Mouse (Mus musculus): Measurements from ENCODE around the gene Selenos. TPM values are rescaled to one million over a fixed set of nuclear protein-coding genes. Genes with fewer than 3 reads are reported as not detected.
A peak's percentile ranks its signal among the peaks of the same experiment; 100 is the strongest.

The Selenos gene
- polyA plus RNA-seq, 1 experiment from 2014 or later = 140 TPM

- no peaks in the 10 kb centered on the region for H3K9me3 ChIP-seq (ENCODE audit: control insufficient read depth, low read length)
- ATAC-seq (ENCODE audit: low read depth) (no peak), DNase-seq (ENCODE audit: low spot score) (no peak)
- WGBS = 81% methylated on average over 4 of the region's 4 CpGs
- H3K4me3 ChIP-seq (ENCODE audit: low read depth, low read length) = no peak overlapping the region
- H3K27me3 ChIP-seq (replicated peaks; ENCODE audit: control insufficient read depth, insufficient read depth, low read length) = no peaks in the 10 kb centered on the region
- no peak overlapping the region for H3K4me2 ChIP-seq (ENCODE audit: low read depth, low read length)
- peaks cover 15% of the 10 kb centered on the region for H3K4me1 ChIP-seq (ENCODE audit: control insufficient read depth, insufficient read depth, low read length)
- peaks cover 19% of the 10 kb centered on the region for H3K36me3 ChIP-seq (ENCODE audit: control insufficient read depth, insufficient read depth, low read length)
- H3K9ac ChIP-seq (ENCODE audit: low read depth, low read length) = no peak overlapping the region
- no peak overlapping the region for H3K27ac ChIP-seq (replicated peaks; ENCODE audit: low read depth, low read length)
Measured at GRCm38 (mm10) chr7:66131776-66132421, 52.5 kb downstream of the Selenos start.

- Histone ChIP-seq H3K36me3 (ENCODE audit: control insufficient read depth, insufficient read depth, low read length) (peaks cover 9% of the 10 kb centered on the region), H3K27me3 (replicated peaks; ENCODE audit: control insufficient read depth, insufficient read depth, low read length) (no peaks in the 10 kb centered on the region), H3K4me3 (ENCODE audit: low read depth, low read length) (no peak overlapping the region), H3K4me2 (ENCODE audit: low read depth, low read length) (no peak overlapping the region), H3K27ac (replicated peaks; ENCODE audit: low read depth, low read length) (no peak overlapping the region), H3K9ac (ENCODE audit: low read depth, low read length) (no peak overlapping the region), H3K9me3 (ENCODE audit: control insufficient read depth, low read length) (no peaks in the 10 kb centered on the region), H3K4me1 (ENCODE audit: control insufficient read depth, insufficient read depth, low read length) (peaks cover 5% of the 10 kb centered on the region; the same call in 1 of the 2 replicates)
- WGBS = 90% methylated on average over 3 of the region's 3 CpGs
- ATAC-seq (ENCODE audit: low read depth) (no peak), DNase-seq (ENCODE audit: low spot score) (no peak)
Measured at GRCm38 (mm10) chr7:66134154-66134553, 54.7 kb downstream of the Selenos start.

- no peak overlapping the region for H3K9ac ChIP-seq (ENCODE audit: low read depth, low read length)
- WGBS = 77% methylated on average over 3 of the region's 3 CpGs
- no peak for ATAC-seq (ENCODE audit: low read depth)
- DNase-seq (ENCODE audit: low spot score) = no peak
- H3K4me3 ChIP-seq (ENCODE audit: low read depth, low read length) = no peak overlapping the region
- H3K9me3 ChIP-seq (ENCODE audit: control insufficient read depth, low read length) = no peaks in the 10 kb centered on the region
- no peak overlapping the region for H3K4me2 ChIP-seq (ENCODE audit: low read depth, low read length)
- H3K27me3 ChIP-seq (replicated peaks; ENCODE audit: control insufficient read depth, insufficient read depth, low read length) = no peaks in the 10 kb centered on the region
- peaks cover 10% of the 10 kb centered on the region for H3K36me3 ChIP-seq (ENCODE audit: control insufficient read depth, insufficient read depth, low read length)
- peak overlapping the region; percentile 11; the same call in 1 of the 2 replicates for H3K27ac ChIP-seq (replicated peaks; ENCODE audit: low read depth, low read length)
- H3K4me1 ChIP-seq (ENCODE audit: control insufficient read depth, insufficient read depth, low read length) = peaks cover 6% of the 10 kb centered on the region
Measured at GRCm38 (mm10) chr7:66135644-66136043, 56.2 kb downstream of the Selenos start.

GRCm38 (mm10) chr7:66136187-66136586 lies 56.7 kb downstream of the Selenos start:
- H3K36me3 ChIP-seq (ENCODE audit: control insufficient read depth, insufficient read depth, low read length) = 0 out of 2 replicates have a peak, but pooled peaks cover 10% of the 10 kb centered on the region
- no peaks in the 10 kb centered on the region for H3K27me3 ChIP-seq (replicated peaks; ENCODE audit: control insufficient read depth, insufficient read depth, low read length)
- ATAC-seq (ENCODE audit: low read depth) (peak; percentile 73), DNase-seq (ENCODE audit: low spot score) (peak; percentile 58)
- H3K9me3 ChIP-seq (ENCODE audit: control insufficient read depth, low read length) = no peaks in the 10 kb centered on the region
- H3K9ac ChIP-seq (ENCODE audit: low read depth, low read length) = no peak overlapping the region
- H3K4me3 ChIP-seq (ENCODE audit: low read depth, low read length) = no peak overlapping the region
- H3K4me1 ChIP-seq (ENCODE audit: control insufficient read depth, insufficient read depth, low read length) = peaks cover 11% of the 10 kb centered on the region
- H3K27ac ChIP-seq (replicated peaks; ENCODE audit: low read depth, low read length) = peak overlapping the region; percentile 11; the same call in 1 of the 2 replicates
- no peak overlapping the region for H3K4me2 ChIP-seq (ENCODE audit: low read depth, low read length)

- ATAC-seq (ENCODE audit: low read depth) = no peak
- Histone ChIP-seq H3K4me2 (ENCODE audit: low read depth, low read length) (no peak overlapping the region), H3K27me3 (replicated peaks; ENCODE audit: control insufficient read depth, insufficient read depth, low read length) (no peaks in the 10 kb centered on the region), H3K4me1 (ENCODE audit: control insufficient read depth, insufficient read depth, low read length) (peaks cover 11% of the 10 kb centered on the region), H3K4me3 (ENCODE audit: low read depth, low read length) (no peak overlapping the region), H3K9me3 (ENCODE audit: control insufficient read depth, low read length) (no peaks in the 10 kb centered on the region), H3K36me3 (ENCODE audit: control insufficient read depth, insufficient read depth, low read length) (0 out of 2 replicates have a peak, but pooled peaks cover 10% of the 10 kb centered on the region), H3K9ac (ENCODE audit: low read depth, low read length) (no peak overlapping the region), H3K27ac (replicated peaks; ENCODE audit: low read depth, low read length) (no peak overlapping the region)
- no peak for DNase-seq (ENCODE audit: low spot score)
- WGBS = 83% methylated on average over 4 of the region's 4 CpGs
Measured at GRCm38 (mm10) chr7:66137309-66137708, 57.9 kb downstream of the Selenos start.

GRCm38 (mm10) chr7:66138301-66138700 lies 58.9 kb downstream of the Selenos start:
- ATAC-seq (ENCODE audit: low read depth) = no peak
- no peak for DNase-seq (ENCODE audit: low spot score)
- no peak overlapping the region for H3K9ac ChIP-seq (ENCODE audit: low read depth, low read length)
- WGBS = 24% methylated on average over 4 of the region's 4 CpGs
- no peak overlapping the region for H3K4me3 ChIP-seq (ENCODE audit: low read depth, low read length)
- no peak overlapping the region for H3K4me2 ChIP-seq (ENCODE audit: low read depth, low read length)
- H3K36me3 ChIP-seq (ENCODE audit: control insufficient read depth, insufficient read depth, low read length) = 0 out of 2 replicates have a peak, but pooled peaks cover 10% of the 10 kb centered on the region
- H3K4me1 ChIP-seq (ENCODE audit: control insufficient read depth, insufficient read depth, low read length) = peaks cover 11% of the 10 kb centered on the region
- H3K9me3 ChIP-seq (ENCODE audit: control insufficient read depth, low read length) = no peaks in the 10 kb centered on the region
- no peaks in the 10 kb centered on the region for H3K27me3 ChIP-seq (replicated peaks; ENCODE audit: control insufficient read depth, insufficient read depth, low read length)
- H3K27ac ChIP-seq (replicated peaks; ENCODE audit: low read depth, low read length) = no peak overlapping the region

GRCm38 (mm10) chr7:66138878-66139277 lies 59.4 kb downstream of the Selenos start:
- 0 out of 2 replicates have a peak, but pooled peaks cover 10% of the 10 kb centered on the region for H3K36me3 ChIP-seq (ENCODE audit: control insufficient read depth, insufficient read depth, low read length)
- H3K4me3 ChIP-seq (ENCODE audit: low read depth, low read length) = no peak overlapping the region
- DNase-seq (ENCODE audit: low spot score) (no peak), ATAC-seq (ENCODE audit: low read depth) (no peak)
- H3K27me3 ChIP-seq (replicated peaks; ENCODE audit: control insufficient read depth, insufficient read depth, low read length) = no peaks in the 10 kb centered on the region
- H3K9ac ChIP-seq (ENCODE audit: low read depth, low read length) = no peak overlapping the region
- H3K27ac ChIP-seq (replicated peaks; ENCODE audit: low read depth, low read length) = no peak overlapping the region
- peaks cover 11% of the 10 kb centered on the region for H3K4me1 ChIP-seq (ENCODE audit: control insufficient read depth, insufficient read depth, low read length)
- no peak overlapping the region for H3K4me2 ChIP-seq (ENCODE audit: low read depth, low read length)
- H3K9me3 ChIP-seq (ENCODE audit: control insufficient read depth, low read length) = no peaks in the 10 kb centered on the region
- 75% methylated on average over 5 of the region's 5 CpGs for WGBS
